In genomic region chr4:150557976-150558375, GRCm38 (mm10) we compare ENCODE assay signal across 7 mouse cellular contexts.
DNase-seq lines count a peak whose midpoint lies in the region; ATAC-seq and TF ChIP-seq lines count a peak whose summit lies in the region.

No protein-coding gene starts in this region.

- no peak for TF ChIP-seq POLR2A in lung, adult 2 months (IDR thresholded peaks at IDR 0.05; ENCODE audit: borderline replicate concordance, extremely low read depth, low read depth, low read length)
- no peak for TF ChIP-seq POLR2A in cortical plate, adult 2 months (IDR thresholded peaks at IDR 0.05; ENCODE audit: extremely low read depth, insufficient read depth, low read length)

- peak; percentile 9; the same call in 1 of the 2 replicates for ATAC-seq in megakaryocyte, adult 5-6 weeks (ENCODE audit: poor library complexity, severe bottlenecking)

- WGBS in lung, adult 2 months = 36% methylated on average over 1 of the region's 1 CpGs

- no peak overlapping the region for H3K4me3 ChIP-seq in lung, adult 2 months (replicated peaks; ENCODE audit: extremely low read depth, low read depth, low read length)
- H3K4me3 ChIP-seq in cortical plate, adult 2 months (ENCODE audit: insufficient read depth, low read length) = no peak overlapping the region

- peak; percentile 27 for DNase-seq in lung, postnatal 36 days
- no peak for DNase-seq in lung, adult 2 months
- DNase-seq in thymus, postnatal 14 days = peak; percentile 61
- DNase-seq in heart, postnatal 14 days = no peak
- DNase-seq in testis, postnatal 10 days (ENCODE audit: low spot score) = no peak

- H3K27ac ChIP-seq in cortical plate, adult 2 months (ENCODE audit: insufficient read depth, low read length) = peak overlapping the region; percentile 25; the same call in 1 of the 2 replicates

- no peak for TF ChIP-seq CTCF in lung, adult 2 months (IDR thresholded peaks at IDR 0.05; ENCODE audit: insufficient read depth, low read length)
- TF ChIP-seq CTCF in cortical plate, adult 2 months (IDR thresholded peaks at IDR 0.05; ENCODE audit: extremely low read depth, insufficient read depth, low read length) = no peak

- peaks cover 13% of the 10 kb centered on the region for H3K4me1 ChIP-seq in lung, adult 2 months (ENCODE audit: control insufficient read depth, insufficient read depth, low read length)
- peaks cover 9% of the 10 kb centered on the region for H3K4me1 ChIP-seq in cortical plate, adult 2 months (ENCODE audit: control insufficient read depth, insufficient read depth, low read length)

- intact Hi-C loops in heart, postnatal 14 days (cut with DNase I) = no loop called here

Comparison
In these comparisons a context has a peak if more than half of its experiments do, and no peak if none do; other contexts are left out.
1. DNase-seq: peak in lung, postnatal 36 days (single experiment) and thymus, postnatal 14 days (single experiment); none in lung, adult 2 months (single experiment), heart, postnatal 14 days (0 of 2) and testis, postnatal 10 days (single experiment).